Mouse (Mus musculus) CD4-positive, CD25-positive, alpha-beta regulatory T cell, adult 2 months (primary cell): Measurements from ENCODE around the gene Ostc.
A peak's percentile ranks its signal among the peaks of the same experiment; 100 is the strongest.

Experiments
- DNase-seq: peaks from one replicate; pipeline ENCODE4 v3.0.0-alpha.2; 2012; ENCODE audit warnings: low read depth, low spot score

The Ostc gene

GRCm38 (mm10) chr3:130710103-130710502 lies 859 bp upstream of the Ostc start:
- no peak for DNase-seq

- DNase-seq: peak; percentile 37
These were observed 715 bp downstream of the Ostc start for GRCm38 (mm10) chr3:130708529-130708928.

DNA sequence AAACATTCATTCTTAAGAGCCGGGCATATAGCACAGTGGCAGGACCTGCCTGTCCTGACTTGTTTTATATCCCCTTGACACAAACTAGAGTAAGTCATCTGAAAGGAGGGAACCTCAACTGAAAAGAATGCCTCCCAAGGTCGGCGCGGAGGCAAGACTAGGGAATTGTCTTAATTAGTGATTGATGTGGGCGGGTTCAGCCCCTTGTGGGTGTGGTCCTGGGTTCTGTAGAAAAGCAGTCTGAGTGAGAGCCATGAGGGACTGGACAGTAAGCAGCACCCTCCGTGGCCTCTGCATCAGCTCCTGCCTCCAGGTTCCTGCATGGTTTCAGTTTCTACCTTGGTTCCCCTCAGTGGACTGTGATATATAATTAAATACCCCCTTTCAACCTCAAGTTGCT lies 7.0 kb downstream of the Ostc start:
- no peak for DNase-seq

- DNase-seq: no peak
These were observed 11.6 kb downstream of the Ostc start for GRCm38 (mm10) chr3:130697622-130698021.

GRCm38 (mm10) chr3:130694705-130695104 lies 14.5 kb downstream of the Ostc start:
- DNase-seq: no peak

- DNase-seq: peak; percentile 49
These were observed 15.1 kb downstream of the Ostc start for GRCm38 (mm10) chr3:130694041-130694593.

DNA sequence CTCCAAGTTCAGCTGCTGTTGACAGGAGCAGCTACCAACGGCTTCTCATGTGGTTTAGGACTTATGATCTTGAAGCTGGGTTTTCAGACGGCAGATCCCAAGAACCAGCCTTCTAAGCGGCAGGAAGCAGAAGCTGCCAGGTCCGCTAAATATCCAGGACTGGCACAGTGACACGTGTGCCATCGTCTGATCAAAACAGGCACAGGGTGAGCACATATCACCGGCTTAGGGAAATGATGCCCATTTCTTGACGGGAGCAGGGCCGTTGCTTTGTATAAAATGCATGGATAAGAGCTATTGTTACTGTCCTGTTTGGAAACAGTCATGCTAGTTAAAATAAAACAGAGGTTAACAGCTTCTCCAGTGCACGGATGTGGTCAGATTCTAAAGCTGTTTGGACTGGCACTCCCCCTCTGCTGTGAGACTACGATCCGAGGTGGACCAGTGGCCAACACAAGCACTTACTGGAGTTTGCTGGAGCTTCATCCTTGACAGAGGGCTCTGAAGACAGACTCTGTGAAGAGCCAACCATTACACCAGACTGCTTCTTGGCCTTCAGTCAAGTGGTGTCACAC lies 17.6 kb downstream of the Ostc start:
- DNase-seq: peak; percentile 39

- DNase-seq: peak; percentile 83
These were observed 18.2 kb downstream of the Ostc start for GRCm38 (mm10) chr3:130690834-130691595.

- DNase-seq: peak; percentile 83
These were observed 19.6 kb downstream of the Ostc start for GRCm38 (mm10) chr3:130689630-130690029.

- DNase-seq: no peak
These were observed 22.2 kb downstream of the Ostc start for GRCm38 (mm10) chr3:130687051-130687450.

DNA sequence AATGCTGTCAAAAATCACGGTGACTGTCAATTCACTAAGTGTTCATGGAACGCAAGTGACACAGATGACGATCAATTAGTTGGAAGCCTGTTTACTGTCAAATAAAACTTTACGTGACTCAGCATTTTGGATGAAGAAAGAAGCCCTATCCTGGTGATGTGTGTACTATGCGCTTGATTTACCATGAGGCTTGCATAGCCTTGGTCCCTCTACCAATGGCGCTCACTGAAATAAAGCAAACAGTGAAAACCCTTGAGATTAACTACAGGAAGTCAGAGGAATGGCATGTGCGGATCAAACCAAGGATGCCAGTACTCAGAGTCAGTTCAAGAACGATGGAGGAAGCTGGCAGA lies 24.3 kb downstream of the Ostc start:
- DNase-seq: no peak

DNA sequence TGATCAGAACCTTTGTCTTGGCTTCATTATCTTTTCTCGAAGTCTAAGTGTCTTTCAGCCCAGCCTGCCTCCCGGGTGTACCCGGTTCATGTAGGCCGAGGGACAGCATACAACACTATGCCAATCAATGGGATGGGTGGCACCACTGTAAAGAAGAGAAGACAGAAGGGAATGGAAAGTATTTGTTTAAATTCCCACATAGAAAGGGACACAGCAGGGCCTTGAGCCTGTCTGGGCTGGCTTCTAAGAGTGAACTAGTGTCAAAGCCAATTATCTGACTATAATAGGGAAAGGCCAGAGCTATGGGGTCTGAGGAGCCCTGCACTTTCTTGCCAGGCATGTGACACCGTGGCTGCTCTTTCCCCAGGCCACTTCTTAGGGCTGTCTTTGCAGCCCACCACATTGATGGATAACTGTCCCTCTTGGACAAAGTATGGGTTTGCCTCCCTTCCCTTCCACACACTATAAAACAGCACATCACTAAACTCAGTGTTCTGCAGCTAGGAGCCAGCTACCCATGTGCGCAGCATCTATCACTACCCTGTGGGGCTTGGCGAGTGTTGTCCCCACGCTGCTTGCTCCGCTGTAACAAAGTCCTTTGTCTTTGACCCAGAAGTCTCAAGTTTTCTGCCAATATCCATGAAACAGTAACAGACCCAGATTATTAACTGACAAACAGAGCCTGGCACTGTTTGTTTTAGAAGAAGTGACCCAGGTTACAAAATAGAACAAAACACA lies 24.8 kb downstream of the Ostc start:
- DNase-seq: no peak

GRCm38 (mm10) chr3:130683836-130684235 lies 25.4 kb downstream of the Ostc start:
- no peak for DNase-seq

DNA sequence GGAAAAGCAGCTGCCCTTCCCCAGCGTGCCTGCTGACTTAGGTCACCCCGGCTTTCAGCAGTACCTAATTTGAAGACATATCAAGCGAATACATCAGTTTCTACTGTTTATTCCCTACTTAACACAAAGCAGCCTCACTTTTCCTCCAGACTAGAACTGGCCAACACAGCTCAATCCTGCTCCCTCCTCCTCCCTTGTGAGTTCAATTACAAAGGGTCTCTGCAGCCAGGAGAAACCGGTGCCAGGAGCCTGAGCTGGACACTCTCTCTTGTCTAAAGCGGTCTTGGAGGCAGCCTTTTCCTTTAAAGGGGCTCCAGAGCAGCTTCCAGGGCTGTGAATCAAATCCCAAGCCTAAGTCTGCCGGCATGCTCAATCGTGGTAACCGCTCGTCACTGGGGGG lies 27.1 kb downstream of the Ostc start:
- no peak for DNase-seq

- DNase-seq: no peak
These were observed 28.0 kb downstream of the Ostc start for GRCm38 (mm10) chr3:130681226-130681625.

DNA sequence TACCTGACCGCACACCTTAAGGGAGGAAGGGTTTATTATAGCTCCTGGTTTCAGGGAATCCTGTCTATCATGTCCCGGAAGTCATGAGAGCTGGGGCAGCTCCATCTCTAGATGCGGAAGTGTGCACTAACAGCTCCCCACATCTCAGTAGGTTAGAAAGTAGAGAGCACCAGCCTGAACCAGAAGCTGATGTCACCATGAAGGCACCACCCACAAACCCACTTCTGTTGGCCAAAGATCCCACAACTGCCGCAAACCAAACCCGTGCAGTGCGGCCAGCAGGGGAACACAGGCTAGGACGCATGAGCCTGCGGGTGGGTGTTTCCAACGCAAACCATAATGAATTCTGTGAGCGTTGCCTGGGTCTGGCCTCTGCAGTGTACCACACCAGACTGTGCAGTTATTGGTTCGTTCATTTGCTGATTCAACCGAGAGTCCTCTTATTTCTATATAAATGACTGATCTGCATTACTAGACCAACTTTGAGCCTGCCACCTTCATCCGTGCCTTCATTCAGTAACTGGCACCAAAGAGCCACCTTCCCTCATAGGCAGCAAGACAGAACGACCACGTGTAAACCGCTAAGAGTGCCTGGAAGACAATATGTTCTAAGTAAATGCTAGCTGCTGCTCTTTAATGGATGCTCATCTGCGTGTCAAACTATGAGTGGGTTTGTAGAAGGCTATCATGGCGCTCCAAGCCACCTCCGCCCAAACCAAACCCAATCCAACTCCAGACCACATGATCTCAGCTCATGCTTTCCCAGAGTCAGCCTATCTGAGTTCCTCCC lies 31.4 kb downstream of the Ostc start:
- no peak for DNase-seq

DNA sequence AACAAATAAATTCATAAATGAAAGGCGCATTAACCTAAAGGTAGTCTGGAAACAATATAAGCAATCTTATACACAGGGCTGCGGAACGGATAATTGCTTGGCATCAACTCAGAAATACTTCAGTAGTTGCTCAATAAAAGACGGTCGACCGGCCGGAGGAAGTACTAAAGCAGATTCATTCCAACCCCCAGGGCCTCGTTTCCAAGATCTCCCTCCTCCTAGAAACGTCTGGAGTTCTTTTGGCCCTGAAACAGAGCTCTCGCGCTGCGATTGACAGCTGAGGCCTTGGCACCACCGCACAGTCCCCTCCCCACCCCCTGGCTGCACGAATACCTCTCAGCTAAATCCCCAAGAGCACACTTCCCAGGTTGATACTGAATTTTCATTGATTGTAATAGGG lies 38.0 kb downstream of the Ostc start:
- no peak for DNase-seq

DNA sequence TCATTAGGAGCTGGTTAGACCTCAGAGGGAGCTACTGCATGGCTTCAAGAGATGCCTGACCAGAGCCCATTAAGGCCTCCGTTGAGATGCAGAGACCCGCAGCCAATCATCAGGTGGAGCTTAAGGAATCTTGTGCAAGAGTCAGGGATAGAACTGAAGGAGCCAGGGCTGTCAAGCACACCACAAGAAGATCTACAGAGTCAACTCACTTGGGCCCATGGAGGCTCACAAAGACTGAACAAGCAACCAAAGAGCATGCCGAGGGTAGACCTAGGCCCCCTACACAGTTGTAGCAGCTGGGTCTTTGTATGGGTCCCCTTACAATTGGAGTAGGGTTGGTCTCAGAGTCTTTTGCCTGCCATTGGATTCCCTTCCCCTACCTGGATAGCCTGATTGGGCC lies 46.7 kb downstream of the Ostc start:
- DNase-seq: no peak

DNA sequence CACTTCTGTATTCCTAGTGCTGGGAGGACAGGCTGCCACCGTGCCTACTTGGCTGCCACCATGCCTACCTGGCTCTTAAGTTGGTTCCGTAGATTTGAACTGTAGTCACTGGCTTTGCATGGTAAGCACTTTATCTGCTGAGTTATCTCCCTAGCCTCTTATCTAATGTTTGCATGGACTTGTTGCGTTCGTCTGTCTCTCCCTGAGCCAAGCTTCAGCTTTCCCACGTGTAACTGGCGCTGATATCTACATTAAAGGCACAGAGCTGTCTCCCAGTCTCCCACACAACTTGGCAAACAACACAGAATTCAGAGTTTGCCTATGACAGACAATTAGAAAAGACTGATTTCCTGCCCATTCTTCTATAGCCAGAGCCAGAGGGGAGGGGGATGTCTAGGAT lies 48.6 kb downstream of the Ostc start:
- DNase-seq: no peak

- no peak for DNase-seq
These were observed 59.7 kb downstream of the Ostc start for GRCm38 (mm10) chr3:130649569-130649968.

- no peak for DNase-seq
These were observed 63.0 kb downstream of the Ostc start for GRCm38 (mm10) chr3:130646110-130646810.
